Comparison of ENCODE assay signal across 18 mouse cellular contexts in genomic region chr3:152855006-152855614, GRCm38 (mm10).
DNase-seq lines count a peak whose midpoint lies in the region; ATAC-seq and TF ChIP-seq lines count a peak whose summit lies in the region.
"Had no signal": no experiment of that assay in that cellular context is flagged by ENCODE, and none has a peak within 500 bp of the region (broad histone marks: within the 10 kb centered on the region; RNA-seq: fewer than 3 reads in every experiment).

No protein-coding gene starts in this region.

- 0 out of 2 replicates have a peak overlapping the region, but pooled peaks have one; percentile 46 for H3K27ac ChIP-seq in kidney, embryonic 15.5 days
- no peak overlapping the region for H3K27ac ChIP-seq in kidney, adult 2 months (ENCODE audit: insufficient read depth, low read depth, low read length)
- H3K27ac ChIP-seq in neural tube, embryonic 13.5 days (replicated peaks), result no peak overlapping the region
- peak overlapping the region; percentile 5; the same call in 1 of the 2 replicates for H3K27ac ChIP-seq in hindbrain, embryonic 14.5 days
- H3K27ac ChIP-seq: gastrocnemius, adult 2 months; heart, embryonic 15.5 days had no signal

- no peaks in the 10 kb centered on the region for H3K36me3 ChIP-seq in kidney, embryonic 15.5 days
- no peaks in the 10 kb centered on the region for H3K36me3 ChIP-seq in kidney, adult 2 months (ENCODE audit: control insufficient read depth, insufficient read depth, low read length)
- no peaks in the 10 kb centered on the region for H3K36me3 ChIP-seq in neural tube, embryonic 13.5 days
- H3K36me3 ChIP-seq in hindbrain, embryonic 14.5 days (replicated peaks; ENCODE audit: control insufficient read depth, insufficient read depth), result no peaks in the 10 kb centered on the region
- H3K36me3 ChIP-seq: heart, embryonic 15.5 days had no signal

- no peak for TF ChIP-seq CTCF in kidney, adult 2 months (conservative IDR thresholded peaks at IDR 0.05; ENCODE audit: insufficient read depth, insufficient read length, low read depth, low read length)

- ATAC-seq in kidney, embryonic 15.5 days (replicated peaks; ENCODE audit: low FRiP score), result peak; percentile 73
- ATAC-seq in neural tube, embryonic 13.5 days (ENCODE audit: low read depth), result 0 out of 2 replicates have a peak, but pooled peaks have one; percentile 16
- no peak for ATAC-seq in hindbrain, embryonic 14.5 days (ENCODE audit: low FRiP score)
- ATAC-seq: forebrain, postnatal 0 days had no signal

- TF ChIP-seq POLR2A in kidney, adult 2 months (IDR thresholded peaks at IDR 0.05; ENCODE audit: low read depth, low read length), result no peak

- no peak for DNase-seq in kidney, adult 2 months
- DNase-seq in neural tube, embryonic 10.5 days (ENCODE audit: extremely low spot score, low spot score), result no peak
- DNase-seq in hindbrain, embryonic 14.5 days (ENCODE audit: low spot score), result no peak
- DNase-seq in layer of hippocampus, postnatal 25 days (ENCODE audit: extremely low spot score in 1 of 2, low spot score in 1 of 2), result no peak
- no peak for DNase-seq in layer of hippocampus, adult 18-20 months (ENCODE audit: low spot score in 2 of 2)
- DNase-seq: cerebellum, adult 9-11 months; forebrain, postnatal 0 days; gastrocnemius, adult 2 months; heart, adult 18-20 months; kidney, postnatal 25 days; layer of hippocampus, postnatal 36 days; liver; lung, adult 18-20 months; lung, postnatal 36 days; thymus, postnatal 25 days had no signal

- H3K9me3 ChIP-seq in kidney, embryonic 15.5 days (replicated peaks), result no peaks in the 10 kb centered on the region
- H3K9me3 ChIP-seq in neural tube, embryonic 13.5 days, result no peaks in the 10 kb centered on the region
- no peaks in the 10 kb centered on the region for H3K9me3 ChIP-seq in hindbrain, embryonic 14.5 days (ENCODE audit: control insufficient read depth, low read length)
- H3K9me3 ChIP-seq: heart, embryonic 15.5 days had no signal

- no peak overlapping the region for H3K9ac ChIP-seq in kidney, embryonic 15.5 days
- no peak overlapping the region for H3K9ac ChIP-seq in neural tube, embryonic 13.5 days
- H3K9ac ChIP-seq in hindbrain, embryonic 14.5 days, result no peak overlapping the region
- H3K9ac ChIP-seq: forebrain, postnatal 0 days; heart, embryonic 15.5 days had no signal

- H3K4me1 ChIP-seq in kidney, embryonic 15.5 days, result peaks cover 15% of the 10 kb centered on the region; the same call in 1 of the 2 replicates
- no peaks in the 10 kb centered on the region for H3K4me1 ChIP-seq in kidney, adult 2 months (ENCODE audit: control insufficient read depth, insufficient read depth, low read length)
- peaks cover 27% of the 10 kb centered on the region for H3K4me1 ChIP-seq in neural tube, embryonic 13.5 days (replicated peaks)
- H3K4me1 ChIP-seq in hindbrain, embryonic 14.5 days (replicated peaks; ENCODE audit: control insufficient read depth, insufficient read depth, low read length), result peaks cover 17% of the 10 kb centered on the region
- H3K4me1 ChIP-seq: heart, embryonic 15.5 days had no signal

- H3K4me2 ChIP-seq in kidney, embryonic 15.5 days, result no peak overlapping the region
- H3K4me2 ChIP-seq in neural tube, embryonic 13.5 days, result no peak overlapping the region
- H3K4me2 ChIP-seq in hindbrain, embryonic 14.5 days (replicated peaks), result no peak overlapping the region
- H3K4me2 ChIP-seq: heart, embryonic 15.5 days had no signal

- no peak overlapping the region for H3K4me3 ChIP-seq in kidney, embryonic 15.5 days (replicated peaks)
- H3K4me3 ChIP-seq in kidney, adult 2 months (ENCODE audit: insufficient read depth, low read depth, low read length), result no peak overlapping the region
- no peak overlapping the region for H3K4me3 ChIP-seq in neural tube, embryonic 13.5 days
- no peak overlapping the region for H3K4me3 ChIP-seq in hindbrain, embryonic 14.5 days (replicated peaks; ENCODE audit: low read length)
- H3K4me3 ChIP-seq: gastrocnemius, adult 2 months; heart, embryonic 15.5 days had no signal

- H3K27me3 ChIP-seq in kidney, embryonic 15.5 days, result no peaks in the 10 kb centered on the region
- H3K27me3 ChIP-seq in kidney, adult 2 months (replicated peaks; ENCODE audit: control insufficient read depth, insufficient read depth, low read length), result no peaks in the 10 kb centered on the region
- H3K27me3 ChIP-seq in neural tube, embryonic 13.5 days, result no peaks in the 10 kb centered on the region
- H3K27me3 ChIP-seq in hindbrain, embryonic 14.5 days (ENCODE audit: control insufficient read depth, insufficient read depth, low read length), result no peaks in the 10 kb centered on the region
- H3K27me3 ChIP-seq: heart, embryonic 15.5 days had no signal

- 21% methylated on average over 12 of the region's 12 CpGs for WGBS in kidney, embryonic 15.5 days
- WGBS in kidney, adult 2 months, result 51% methylated on average over 12 of the region's 12 CpGs
- 51% methylated on average over 12 of the region's 12 CpGs for WGBS in neural tube, embryonic 13.5 days
- WGBS in hindbrain, embryonic 14.5 days, result 53% methylated on average over 12 of the region's 12 CpGs

Comparison
In these comparisons a context has a peak if more than half of its experiments do, and no peak if none do; other contexts are left out.
1. H3K27ac ChIP-seq: peak in kidney, embryonic 15.5 days (single experiment) and hindbrain, embryonic 14.5 days (single experiment); none in kidney, adult 2 months (single experiment) and neural tube, embryonic 13.5 days (single experiment).